Mouse (Mus musculus): ENCODE measurements around the gene Shb.

Gene Shb

DNA sequence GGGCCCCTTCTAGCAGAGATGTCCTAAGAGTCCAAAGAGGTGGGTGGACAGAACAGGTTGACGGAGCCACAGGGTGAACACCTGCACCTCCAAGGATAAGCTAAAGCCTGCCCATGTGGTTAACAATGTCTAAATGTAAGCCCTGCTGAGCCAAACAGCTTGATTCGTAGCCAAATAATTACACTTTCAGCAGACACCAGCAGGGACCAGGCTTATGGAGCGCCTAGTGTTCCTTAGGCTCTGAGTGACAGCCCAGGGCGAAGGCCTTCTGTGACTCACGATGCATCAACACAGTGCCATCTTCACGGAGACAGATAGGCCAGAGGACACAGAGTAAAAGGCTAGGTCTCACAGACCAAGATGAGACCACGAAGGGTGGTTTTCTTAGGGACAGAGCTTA is 102.8 kb downstream of the Shb start:
- intact Hi-C loops (cut with DNase I), result loop anchor here (10.0 kb wide), 1 partner anchor 425 kb away; no protein-coding TSS in a partner anchor

DNA sequence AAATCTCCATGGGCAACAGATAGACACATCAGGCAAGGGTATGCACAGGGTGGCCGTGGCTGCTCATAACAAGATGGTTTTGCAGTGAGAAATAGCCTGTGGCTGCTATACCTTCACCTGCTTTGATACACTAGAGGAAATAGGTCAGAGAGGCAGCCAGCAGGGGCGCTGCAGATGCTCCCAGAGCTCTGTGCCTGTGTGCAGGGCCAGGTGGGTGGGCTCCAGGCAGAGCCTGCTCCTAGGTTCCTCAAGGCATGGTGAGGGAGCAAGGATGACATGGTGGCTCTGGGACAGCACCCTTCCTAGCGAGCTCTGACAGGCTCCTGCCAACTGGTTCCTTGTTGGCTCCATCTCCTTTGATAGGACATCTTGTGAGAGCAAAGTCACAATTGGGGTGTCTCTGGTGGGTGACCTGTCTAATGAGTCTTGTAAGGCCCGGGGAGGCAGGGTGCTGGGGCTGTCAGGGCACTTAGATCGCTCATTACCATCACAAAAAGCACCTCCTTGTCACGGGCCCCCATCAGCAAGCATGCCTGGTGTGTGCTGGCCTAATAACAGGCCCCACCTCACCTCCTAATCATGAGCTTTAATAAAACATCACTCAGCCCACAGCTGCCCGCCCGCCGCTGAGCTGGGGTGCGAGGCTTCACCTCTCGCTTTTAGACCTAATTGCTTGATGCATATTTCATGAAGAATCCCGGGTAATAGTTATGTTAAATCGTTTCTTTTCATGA is 105.4 kb downstream of the Shb start:
- intact Hi-C loops (cut with DNase I), result loop anchor here (10.0 kb wide), 1 partner anchor 428 kb away; no protein-coding TSS in a partner anchor

DNA sequence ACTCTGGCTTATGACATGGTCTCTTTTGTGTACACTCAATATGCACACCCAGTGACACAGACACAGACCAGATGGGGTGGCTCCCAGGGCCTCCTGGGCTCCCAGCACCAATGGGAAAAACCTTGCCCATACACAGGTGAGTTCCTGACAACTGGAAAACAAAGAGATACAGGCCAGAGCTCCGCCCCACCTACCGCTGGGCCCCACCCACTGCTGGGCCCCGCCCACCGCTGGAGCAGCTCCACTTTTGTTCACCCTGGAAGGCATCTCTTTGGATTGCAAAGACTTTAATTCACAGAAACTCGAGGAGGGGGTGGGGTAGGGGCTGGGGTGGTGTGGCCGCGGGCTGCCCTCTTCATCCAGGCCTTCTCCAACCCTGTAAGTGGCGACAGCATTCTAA is 108.9 kb downstream of the Shb start:
- intact Hi-C loops (cut with DNase I), result loop anchor here (5.0 to 10.0 kb wide), 3 partner anchors 49 to 431 kb away; no protein-coding TSS in a partner anchor

DNA sequence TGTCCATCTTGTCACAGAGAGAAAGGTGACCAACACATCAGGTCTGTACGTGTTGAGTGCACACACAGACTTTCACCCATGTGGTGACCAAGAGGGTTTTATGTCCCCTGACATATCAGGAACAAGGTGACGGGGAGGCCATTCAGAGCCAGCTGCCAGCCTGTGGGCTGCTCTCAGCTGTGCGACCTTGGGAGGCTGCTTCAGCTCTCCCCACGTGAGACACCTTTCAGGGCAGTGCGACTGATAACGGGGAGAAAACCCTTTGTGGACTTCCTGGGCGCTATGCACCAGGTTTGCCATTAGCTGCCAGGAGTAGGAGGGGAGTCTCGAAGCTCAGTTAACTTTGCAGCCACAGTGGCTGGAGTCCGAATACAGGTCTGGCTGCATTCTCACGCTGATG is 109.6 kb downstream of the Shb start:
- intact Hi-C loops (cut with DNase I), result loop anchor here (5.0 to 10.0 kb wide), 3 partner anchors 50 to 432 kb away; no protein-coding TSS in a partner anchor

DNA sequence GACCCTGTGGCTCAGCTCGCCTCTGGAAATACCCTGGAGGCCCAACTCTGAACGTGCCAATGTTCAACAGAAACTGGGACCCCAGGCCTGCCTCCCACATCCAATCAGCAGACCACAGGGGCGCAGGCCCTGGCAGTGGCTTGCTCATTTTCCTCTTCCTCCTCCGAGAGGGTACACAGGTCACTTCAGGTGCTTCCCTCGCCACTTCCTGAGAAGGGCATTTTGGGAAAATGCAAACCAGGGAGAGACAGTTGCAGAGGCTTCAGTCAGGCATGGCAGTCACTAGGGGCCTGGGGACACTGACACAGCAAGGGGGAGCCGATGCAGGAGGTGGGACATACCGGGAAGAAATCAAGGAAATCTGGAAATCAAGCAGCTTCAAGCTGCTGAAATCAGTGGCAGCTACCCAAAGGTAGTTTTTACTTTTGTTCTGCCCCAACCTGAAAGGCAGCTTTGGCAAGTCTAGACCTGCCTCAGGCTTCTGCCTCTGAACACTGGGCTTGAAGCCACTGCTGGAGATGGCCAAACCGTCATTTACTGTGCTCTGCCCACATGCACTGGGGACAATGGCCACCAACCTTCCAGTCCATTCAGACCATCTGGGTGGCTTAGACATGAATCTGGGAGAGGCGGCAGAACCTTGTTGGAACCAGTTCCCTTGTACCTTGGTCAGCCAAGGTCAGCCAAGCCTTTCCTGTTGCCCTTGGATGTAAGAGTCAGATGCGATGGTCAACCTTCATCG is 110.6 kb downstream of the Shb start:
- intact Hi-C loops (cut with DNase I), result loop anchor here (5.0 to 10.0 kb wide), 3 partner anchors 51 to 433 kb away; no protein-coding TSS in a partner anchor

DNA sequence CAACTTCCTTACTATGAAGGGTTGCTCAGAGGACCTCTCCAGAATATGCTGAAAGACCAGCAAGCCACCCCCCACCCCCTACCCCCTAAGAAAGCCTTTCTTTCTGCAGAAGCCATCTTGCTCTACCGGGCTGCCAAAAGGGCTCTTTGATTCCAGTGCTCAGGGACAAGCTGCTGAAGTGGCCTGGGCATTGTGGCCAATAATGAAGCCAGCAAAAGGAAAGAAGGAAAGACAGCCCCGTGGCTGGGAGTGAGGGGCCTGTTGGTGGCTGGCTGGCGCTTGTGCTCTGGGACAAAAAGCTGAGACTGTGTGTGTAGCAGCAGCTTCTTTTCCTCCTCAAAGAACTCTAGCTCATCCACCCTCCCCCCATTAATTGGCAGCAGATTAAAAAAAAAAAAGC is 111.5 kb downstream of the Shb start:
- intact Hi-C loops (cut with DNase I), result loop anchor here (5.0 to 10.0 kb wide), 3 partner anchors 52 to 434 kb away; no protein-coding TSS in a partner anchor

DNA sequence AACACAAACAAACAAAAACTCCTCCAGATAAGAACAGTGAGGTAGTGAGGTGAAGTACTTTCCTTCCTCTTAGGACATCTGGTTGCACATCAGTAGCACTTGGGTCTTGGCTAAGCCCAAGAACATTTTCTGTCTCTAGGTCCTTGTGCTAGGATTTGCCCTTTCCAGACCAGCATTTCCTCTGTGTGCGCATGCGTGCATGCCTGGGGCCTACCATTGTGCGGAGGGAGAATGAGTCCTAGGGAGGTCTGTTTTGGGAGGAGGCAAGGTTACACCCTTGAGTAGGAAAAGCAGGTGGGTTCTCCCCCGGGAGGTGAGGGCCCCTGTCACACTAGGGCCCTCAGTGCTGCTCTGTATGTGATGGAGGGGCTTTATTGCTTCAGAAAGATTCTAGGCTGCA is 113.2 kb downstream of the Shb start:
- intact Hi-C loops (cut with DNase I), result loop anchor here (5.0 kb wide), 2 partner anchors 193 to 353 kb away; no protein-coding TSS in a partner anchor

DNA sequence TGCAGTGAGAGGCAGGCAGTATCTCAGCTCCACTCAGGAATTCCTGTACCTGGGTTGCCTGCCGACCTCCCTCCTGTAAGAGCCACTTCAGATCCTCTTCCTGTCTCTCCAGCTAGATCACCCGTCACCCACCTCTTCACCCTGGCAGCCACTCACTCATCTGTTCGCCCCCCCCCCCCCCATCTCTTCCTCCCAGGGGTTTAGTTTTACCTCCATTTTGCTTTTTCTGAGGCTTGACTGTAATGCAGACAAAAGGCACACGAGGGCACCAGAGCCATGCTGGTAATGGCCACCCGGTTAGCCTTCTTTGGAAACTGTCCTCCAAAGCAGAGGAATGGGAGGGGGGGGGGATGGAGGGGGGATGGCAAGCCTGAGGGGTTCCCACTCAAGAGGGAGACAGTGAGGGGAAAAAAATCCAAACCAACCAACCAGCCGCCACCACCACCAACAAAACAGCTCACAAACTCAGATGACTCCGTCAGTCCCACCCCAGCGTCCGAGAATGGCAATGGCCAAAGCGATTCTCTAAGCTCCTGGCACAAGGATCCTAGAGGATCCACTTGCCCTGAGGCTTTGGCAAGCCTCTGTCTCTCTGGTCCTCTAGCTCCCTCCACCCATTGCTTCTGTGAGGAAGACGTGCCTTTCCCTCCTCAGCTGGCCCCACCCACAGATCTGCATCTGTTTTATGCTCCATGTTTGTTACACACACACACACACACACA is 113.9 kb downstream of the Shb start:
- intact Hi-C loops (cut with DNase I), result loop anchor here (5.0 kb wide), 2 partner anchors 194 to 354 kb away; no protein-coding TSS in a partner anchor

DNA sequence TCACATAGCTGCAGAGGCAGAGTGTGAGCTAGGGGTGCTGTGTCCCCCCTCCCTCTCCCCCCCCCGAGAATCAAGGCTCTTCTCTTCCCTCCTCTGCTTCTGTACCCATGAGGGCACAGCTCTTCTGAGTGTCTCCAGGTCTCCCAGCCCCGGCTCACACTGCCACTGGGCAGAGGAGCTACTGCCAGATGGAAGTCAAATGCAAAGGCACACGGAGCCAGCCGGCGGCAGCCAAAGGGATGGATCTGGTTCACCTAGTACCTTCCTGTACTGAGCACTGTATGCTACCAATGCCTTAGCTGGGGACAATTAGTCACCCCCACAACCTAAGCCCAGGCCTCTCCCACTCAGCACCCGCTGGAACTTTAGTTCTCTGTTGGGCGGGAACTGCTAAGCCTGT is 116.0 kb downstream of the Shb start:
- intact Hi-C loops (cut with DNase I), result loop anchor here (5.0 kb wide), 2 partner anchors 196 to 356 kb away; no protein-coding TSS in a partner anchor

DNA sequence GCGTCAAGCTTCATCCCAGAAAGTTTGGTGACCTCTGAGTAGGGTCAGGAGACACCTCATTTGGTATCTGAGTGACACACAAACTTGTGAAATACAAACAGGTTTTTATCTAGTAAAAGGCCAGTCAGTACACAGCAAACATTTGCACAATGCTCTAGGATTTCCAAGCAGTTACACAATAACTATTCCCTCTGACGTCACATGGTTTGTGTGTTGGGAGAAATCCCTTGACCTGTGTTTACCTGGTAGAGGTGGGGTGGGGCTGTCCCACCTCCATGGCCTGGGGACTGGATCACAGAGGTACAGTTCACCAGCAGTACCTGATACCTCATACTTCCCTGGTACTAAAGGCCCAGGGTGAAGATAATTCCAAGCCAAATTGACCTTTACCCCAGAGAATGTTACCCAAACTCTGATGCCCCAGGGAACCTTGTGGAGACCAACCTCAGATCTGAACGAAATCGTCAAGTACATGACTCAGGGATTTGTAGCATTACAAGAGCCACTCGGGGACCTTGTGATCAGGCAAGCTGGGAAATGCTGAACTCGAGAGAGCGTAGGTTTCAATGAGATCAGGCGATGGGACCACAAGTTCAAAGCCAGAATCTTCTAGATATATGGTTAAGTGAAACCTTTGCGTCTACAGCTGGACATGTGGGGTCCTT is 118.5 kb downstream of the Shb start:
- intact Hi-C loops (cut with DNase I), result no loop called here

DNA sequence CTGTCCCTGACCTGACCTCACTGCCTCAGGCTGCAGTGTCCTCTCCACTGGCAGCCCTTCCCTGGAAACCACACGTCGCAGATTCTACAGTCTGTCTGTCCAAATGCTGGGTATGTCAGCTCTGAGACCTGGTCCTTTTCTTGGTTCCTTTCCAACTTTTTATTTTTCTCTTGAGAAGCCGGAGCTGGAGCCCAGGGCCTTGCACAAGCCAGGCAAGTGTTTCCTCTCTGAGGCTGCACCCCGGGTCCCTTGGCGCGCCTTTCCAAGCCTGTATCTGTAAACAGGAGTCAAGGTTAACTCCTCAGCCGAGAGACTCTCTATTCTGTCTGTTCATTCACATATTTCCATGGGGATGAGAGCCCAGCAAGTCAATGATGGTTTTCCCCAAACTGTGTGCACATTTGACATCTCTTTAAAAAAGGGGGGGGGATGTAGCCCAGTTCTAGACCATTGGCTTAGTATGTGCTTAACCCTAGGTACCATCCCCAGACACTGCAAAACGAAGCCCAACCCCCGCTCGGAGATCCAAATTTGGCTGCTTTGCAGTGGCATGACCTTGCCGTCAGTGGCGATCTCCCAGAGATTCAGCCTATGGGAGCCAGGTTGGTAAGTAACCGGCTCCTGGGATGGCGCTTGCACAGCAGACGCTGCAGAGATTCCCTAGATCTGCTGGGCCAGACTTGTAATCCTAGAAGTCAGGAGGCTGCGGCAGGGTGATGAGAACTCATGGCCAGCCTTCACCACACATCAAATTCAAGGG is 119.7 kb downstream of the Shb start:
- intact Hi-C loops (cut with DNase I), result no loop called here

DNA sequence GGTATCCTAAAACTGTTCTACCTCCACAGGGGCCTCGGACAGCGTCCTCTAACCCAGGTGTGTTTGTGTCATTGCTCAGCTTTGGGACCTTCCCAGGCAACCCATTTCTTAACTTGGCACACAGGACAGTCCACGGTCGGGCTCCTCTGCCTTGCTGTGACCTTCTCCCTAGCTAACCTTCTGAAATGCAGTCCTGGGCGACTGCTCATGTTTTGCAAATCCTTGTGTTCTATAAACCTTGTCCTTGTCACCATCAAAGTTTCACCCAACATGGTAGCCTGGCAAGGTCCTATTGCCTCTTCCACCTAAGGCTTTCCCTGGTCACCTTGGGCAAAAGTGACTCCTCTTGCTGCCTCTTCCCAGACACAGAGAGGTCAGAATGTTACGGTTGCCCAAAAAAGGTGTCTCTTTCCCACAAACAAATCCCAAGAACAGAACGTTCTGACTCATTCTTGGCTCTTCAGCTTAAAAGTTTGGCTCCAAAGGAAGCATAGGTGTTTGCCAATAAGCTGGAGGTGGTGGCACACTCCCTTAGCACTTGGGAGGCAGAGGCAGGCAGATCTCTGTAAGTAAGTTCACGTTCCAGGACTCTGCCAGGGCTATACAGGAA is 121.0 kb downstream of the Shb start:
- intact Hi-C loops (cut with DNase I), result no loop called here

DNA sequence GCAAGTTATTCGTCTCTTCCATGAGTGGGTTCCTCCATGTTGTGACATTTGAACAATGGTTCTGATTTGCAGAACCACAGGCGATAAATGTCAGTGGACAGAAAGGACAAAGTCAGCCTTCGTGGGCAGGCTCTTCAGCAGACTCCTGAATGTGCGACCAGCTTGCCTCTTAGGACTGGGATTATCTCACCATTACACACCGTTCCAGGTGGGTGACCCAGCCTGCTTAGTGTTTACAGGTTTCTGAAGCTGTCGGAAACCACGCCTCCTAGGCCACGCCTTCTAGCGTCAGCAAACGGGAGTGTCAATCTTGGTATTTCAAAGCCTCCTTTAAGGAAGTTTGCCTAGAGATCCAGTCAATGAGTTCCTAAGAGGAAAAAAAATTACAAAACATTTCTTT is 123.0 kb downstream of the Shb start:
- intact Hi-C loops (cut with DNase I), result no loop called here

DNA sequence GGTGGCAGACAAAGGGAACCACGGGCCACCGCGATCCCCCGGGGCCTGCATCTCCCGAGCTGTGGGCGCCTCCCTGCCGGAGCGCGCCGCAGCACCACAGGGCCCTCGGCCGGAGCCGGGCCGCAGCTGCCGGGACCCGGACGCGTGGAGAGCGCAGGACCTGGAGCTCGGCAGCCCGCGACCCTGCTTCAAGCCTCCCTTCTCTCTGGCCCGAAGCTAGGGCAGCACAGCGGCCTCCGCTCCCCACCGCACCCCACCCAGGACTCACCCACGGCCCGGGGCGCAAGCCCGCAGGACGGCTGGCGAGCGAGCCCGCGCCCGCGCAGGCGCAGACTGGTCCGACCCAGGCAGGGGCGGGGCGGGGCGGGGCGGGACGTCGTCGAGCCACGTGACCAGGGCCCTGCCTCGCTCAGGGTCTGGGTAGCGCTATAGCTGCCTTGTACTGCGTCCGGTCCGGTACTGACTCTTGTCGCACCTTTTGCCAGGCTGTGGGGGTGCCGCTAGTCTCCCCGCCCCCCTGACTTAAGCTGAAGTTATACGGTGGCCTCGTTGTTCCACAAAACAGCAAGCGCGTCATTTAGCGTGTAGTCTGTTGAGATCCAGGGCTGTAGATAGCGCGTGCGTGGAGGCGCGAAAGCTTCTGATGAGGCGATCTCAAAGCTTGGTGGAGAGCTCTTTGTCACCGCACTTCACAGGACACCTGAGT is 123.7 kb downstream of the Shb start, which contains the start of gene Slc25a51:
Gene Slc25a51, minus strand, starts transcription at position 340 of the 706 bp plus-strand sequence.
- intact Hi-C loops (cut with DNase I), result no loop called here

DNA sequence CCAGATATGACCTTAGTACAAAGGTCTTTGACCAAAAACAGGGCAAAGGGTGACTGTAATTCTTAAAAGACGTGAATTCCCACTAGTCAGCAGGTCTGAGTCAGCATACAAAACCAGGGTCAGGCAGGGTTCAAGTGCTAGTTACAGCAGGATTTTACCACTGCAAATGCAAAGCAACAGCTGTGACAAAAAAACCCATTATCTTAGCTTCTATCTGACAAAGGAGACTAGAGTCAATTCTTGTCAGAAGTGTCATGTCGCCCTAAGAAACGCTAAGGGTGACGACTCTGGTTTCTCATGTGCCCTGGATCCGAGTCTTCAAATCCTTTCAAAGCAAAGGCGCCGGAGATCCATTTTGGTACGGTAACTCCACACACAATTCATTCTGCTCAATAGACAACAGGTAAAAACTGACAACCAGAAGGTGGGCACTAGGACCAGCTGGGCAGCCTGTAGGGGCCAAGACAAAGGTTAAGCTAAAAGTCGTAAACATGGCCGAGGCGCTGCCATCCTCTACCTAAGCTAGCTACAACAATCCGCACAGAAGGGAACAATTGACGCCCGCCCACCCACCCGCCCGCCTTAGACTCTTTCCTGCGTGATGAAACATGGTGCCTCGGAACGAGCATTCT is 124.5 kb downstream of the Shb start:
- intact Hi-C loops (cut with DNase I), result no loop called here

DNA sequence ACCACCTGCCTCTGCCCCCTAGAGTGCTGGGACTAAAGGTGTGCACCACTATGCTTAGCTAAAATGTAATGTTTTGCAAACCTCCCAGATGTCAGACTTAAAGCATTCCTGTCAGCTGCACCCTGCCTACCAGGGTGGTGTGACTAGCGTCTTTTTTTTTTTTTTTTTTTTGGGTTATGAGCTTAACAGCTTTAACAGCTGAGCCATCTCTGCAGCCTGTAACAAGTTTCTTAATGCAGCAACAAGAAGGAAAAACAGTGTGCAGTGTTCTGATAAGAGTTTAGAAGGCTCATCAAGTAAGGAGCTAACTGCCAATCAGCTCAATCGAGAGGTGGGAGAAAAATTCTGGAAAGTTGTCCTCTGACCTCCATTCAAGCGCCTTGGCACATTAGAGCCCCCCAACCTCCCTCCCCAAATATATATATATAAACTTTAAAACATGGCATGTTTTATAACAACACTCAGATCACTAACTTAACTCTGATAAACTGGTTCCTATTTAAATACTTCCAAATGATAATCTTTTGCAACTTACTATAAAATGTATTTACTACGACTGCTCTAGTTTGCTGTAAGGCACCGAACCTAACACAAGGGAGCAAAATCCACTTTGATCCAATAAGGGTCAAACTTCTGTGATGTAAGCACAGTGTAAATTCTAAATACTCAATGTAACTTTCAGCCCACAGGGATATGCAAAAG is 125.1 kb downstream of the Shb start:
- intact Hi-C loops (cut with DNase I), result no loop called here

DNA sequence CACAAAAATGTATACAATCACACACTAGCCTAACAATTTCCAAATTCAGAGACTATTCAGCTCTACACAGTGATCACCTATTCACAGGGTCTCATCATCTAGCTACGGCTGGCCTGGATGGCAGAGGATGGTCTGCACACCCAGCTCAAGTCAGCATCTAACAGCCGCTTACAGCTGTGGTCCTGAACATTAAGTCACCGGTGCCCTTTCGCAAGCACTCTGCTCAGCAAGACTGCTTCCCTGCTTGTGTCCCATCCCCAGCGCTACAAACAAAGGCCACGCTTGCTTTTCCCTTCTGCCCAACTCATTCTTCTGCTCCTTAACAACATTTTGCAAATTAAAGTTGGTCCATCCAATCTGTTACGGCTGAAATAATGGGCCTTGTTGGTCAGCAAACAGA is 125.9 kb downstream of the Shb start:
- intact Hi-C loops (cut with DNase I), result no loop called here

DNA sequence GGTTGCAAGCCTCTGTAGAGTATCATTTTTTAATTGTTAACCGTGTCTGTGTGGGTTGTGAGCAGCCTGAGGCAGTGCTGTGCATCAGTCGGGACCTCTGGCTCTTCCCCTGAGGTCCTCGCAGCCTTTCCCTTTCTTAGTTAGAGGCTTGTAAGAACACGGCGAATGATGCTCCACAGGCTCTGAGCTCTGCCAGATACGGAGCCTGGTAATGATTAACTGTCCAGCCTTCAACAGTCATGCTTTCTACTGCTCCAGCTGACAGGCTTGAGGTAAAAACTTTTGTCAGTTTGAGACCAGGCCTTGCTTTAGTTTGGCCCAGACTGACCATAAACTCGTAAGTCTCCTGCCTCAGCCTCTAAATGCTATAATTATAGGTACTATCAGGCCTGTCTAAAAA is 127.0 kb downstream of the Shb start:
- intact Hi-C loops (cut with DNase I), result no loop called here
